Mouse (Mus musculus): ENCODE measurements around the gene Fgf12.

DNA sequence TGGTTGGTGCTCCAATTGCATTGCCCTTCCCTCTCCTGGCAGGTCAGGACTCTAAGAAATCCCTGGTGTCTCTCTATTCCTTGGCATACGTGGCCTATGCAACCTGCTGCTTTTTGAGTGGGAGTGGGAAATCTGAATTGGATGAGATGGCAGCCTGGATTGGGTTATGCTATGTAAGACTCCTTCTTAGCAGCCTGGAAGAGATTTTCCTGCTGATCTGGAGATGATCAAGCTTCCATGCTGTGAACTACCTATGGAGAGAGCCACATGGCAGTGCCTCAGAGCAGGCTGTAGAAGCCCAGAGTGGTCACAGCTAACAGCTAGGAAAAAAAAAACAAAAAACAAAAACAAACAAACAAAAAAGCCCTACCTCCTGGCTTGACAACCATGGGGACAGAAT lies 277.3 kb downstream of the Fgf12 start:
- TF ChIP-seq POLR2A (IDR thresholded peaks at IDR 0.05; ENCODE audit: insufficient read depth, low read depth, low read length) (no peak), CTCF (IDR thresholded peaks at IDR 0.05; ENCODE audit: insufficient read depth, low read depth, low read length) (no peak)
